Mouse (Mus musculus) effector memory CD4-positive, alpha-beta T cell, adult 5 months (primary cell): ENCODE results near the gene Slco1a4. TPM values are rescaled to one million over a fixed set of nuclear protein-coding genes. Genes with fewer than 3 reads are reported as not detected.

Experiments
- polyA plus RNA-seq: library from polyadenylated mRNA; unstranded; fragments of 100-300 nt; shearing (Covaris generic); gene quantifications from one replicate; pipeline ENCODE4 v1.2.1, GENCODE M21; 2017

Gene Slco1a4
- 0.19 TPM for polyA plus RNA-seq

DNA sequence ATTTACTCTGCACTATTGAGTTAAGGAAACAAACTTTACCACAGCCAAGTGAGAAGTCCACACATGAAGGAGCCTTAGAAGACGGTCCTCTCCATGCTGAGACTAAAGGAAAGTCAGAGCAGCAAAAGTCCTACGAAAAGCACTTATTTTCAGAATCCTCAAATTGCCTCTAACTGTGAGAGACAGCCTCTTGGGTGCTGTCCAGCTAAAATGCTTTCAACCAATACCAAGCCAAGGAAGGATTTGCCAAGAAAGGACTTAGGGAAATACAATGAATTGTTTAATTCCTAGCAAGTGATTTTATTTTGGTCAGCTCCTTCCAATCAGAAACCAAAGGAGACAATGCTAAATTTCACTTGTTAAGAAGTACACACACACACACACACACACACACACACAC is at the start of gene Slco1a4:
TSS of gene Slco1a4 (minus strand) at position 115 of the 400 bp plus-strand sequence.

GRCm38 (mm10) chr6:141773710-141774109 is 82.3 kb downstream of the Slco1a4 start, which contains the start of gene Gm5724:
Gm5724 (minus strand) TSS chr6:141773810.

Other genes starting within 250 kb of the Slco1a4 start
- gene Slco1b2, start 226.7 kb downstream of the Slco1a4 start, polyA plus RNA-seq: not detected
- not detected for gene Gm5724, start 82.4 kb downstream of the Slco1a4 start, polyA plus RNA-seq
- gene Slco1a1, start 90.8 kb upstream of the Slco1a4 start, polyA plus RNA-seq: not detected
- not detected for gene Gm6614, start 155.2 kb upstream of the Slco1a4 start, polyA plus RNA-seq